Mouse (Mus musculus) brain, embryonic 14.5 days (tissue): ENCODE measurements around the gene Sft2d2.

Source experiments
- CTCF ChIP-seq: fragments of 200-500 bp; IDR thresholded peaks from 2 replicates; pipeline ENCODE4 v1.5.1; 2012; ENCODE audit warnings: inconsistent platforms, mild to moderate bottlenecking, moderate library complexity, borderline replicate concordance; ENCODE audit not compliant: insufficient read depth, insufficient read length; ENCODE audit errors: extremely low read depth
- POLR2A ChIP-seq: fragments of 200-500 bp; IDR thresholded peaks from 2 replicates; pipeline ENCODE4 v1.6.1; 2012; ENCODE audit warnings: mild to moderate bottlenecking, inconsistent platforms, borderline replicate concordance; ENCODE audit not compliant: poor library complexity, insufficient read depth, insufficient read length, severe bottlenecking; ENCODE audit errors: extremely low read depth

DNA sequence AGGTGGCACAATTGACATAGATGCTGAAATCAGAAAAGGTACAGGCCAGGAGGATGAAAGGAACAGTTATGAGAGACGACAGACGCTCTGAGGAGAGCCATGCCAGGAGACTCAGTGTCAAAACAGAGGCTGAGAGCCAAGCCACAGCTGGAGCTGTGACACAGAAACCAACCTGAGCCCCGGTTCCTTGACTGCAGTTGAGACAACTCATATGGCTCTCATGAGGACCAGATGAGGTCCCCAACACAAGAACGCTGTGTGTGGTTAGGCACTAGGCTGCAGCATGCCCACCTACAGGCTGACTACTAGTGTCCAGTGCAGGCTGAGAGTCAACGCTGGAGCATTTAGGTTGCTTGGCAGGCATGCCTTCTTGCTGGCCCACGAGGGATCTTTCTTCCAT is 16.2 kb downstream of the Sft2d2 start:
- TF ChIP-seq POLR2A: no peak
- no peak for TF ChIP-seq CTCF
